Mouse (Mus musculus) bone marrow, adult 2 months (tissue): ENCODE results near the gene Csrp1.

Experiments
- CTCF ChIP-seq: fragments of 200-500 bp; IDR thresholded peaks from 2 replicates; pipeline ENCODE4 v1.5.1; 2011; ENCODE audit warnings: low read length, control low read depth; ENCODE audit not compliant: control insufficient read depth, insufficient read depth
- POLR2A ChIP-seq: fragments of 200-500 bp; IDR thresholded peaks from 2 replicates; pipeline ENCODE4 v1.6.1; 2011; ENCODE audit warnings: low read depth, mild to moderate bottlenecking, control low read depth, low read length, borderline replicate concordance; ENCODE audit not compliant: control insufficient read depth

DNA sequence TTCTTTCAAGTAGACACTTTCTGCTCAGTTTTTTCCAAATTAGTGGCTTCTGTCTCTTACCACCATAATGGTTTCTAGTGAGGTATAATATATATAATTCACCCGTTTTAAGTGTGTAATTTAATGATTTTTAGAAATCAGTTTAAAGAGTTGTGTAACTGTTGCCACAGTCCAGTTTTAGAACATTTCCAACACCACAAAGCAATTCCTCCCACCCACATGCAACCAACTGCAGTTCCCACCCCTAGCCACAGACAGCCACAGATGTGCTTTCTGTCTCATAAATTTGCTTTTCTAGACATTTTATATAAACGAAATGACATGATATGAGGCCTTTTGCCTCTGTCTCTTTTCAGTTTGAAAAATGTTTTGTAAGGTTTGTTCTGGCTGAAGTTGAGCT lies 17.1 kb upstream of the Csrp1 start:
- no peak for TF ChIP-seq CTCF
- TF ChIP-seq POLR2A: no peak
